Mouse (Mus musculus) Patski (cell line): ENCODE measurements around the gene Herpud1. TPM values are rescaled to one million over a fixed set of nuclear protein-coding genes. Genes with fewer than 3 reads are reported as not detected.
A peak's percentile ranks its signal among the peaks of the same experiment; 100 is the strongest.

Source experiments
- ATAC-seq: fragments of 100-300 bp; one replicate; pipeline ENCODE4 v1.8.0; 2021
- CTCF ChIA-PET: fragments of 350-600 bp; sonication (Branson Sonifier 250); formaldehyde crosslinking; loops from one replicate; lab custom pipeline; 2022; ENCODE audit warnings: inconsistent platforms; lab: Charles Lee
- POLR2A ChIA-PET: fragments of 350-600 bp; sonication (Branson Sonifier 250); formaldehyde crosslinking; loops from one replicate; lab custom pipeline; 2022; ENCODE audit warnings: antibody characterized with exemption, inconsistent platforms; lab: Charles Lee
- DNase-seq: peaks from one replicate; pipeline ENCODE4 v3.0.0-alpha.2; 2011; ENCODE audit warnings: low read depth, low spot score
- H3K27me3 ChIP-seq: fragments of 371-371 bp; one replicate; pipeline ENCODE4 v1.5.1; 2021
- CTCF ChIP-seq: fragments of 100-300 bp; IDR thresholded peaks from one replicate; pipeline ENCODE4 v1.5.1; 2021
- in situ Hi-C: fragments of 300-500 bp; cut with MboI; formaldehyde crosslinking; loops from 3 replicates; pipeline ENCODE4 v1.11.1; 2018; ENCODE audit warnings: low pct_unique_long_range_greater_than_20kb, mixed read lengths
- polyA plus RNA-seq: library from polyadenylated mRNA; unstranded; gene quantifications from one replicate; pipeline ENCODE4 v1.2.3, GENCODE M21; 2021

Herpud1 gene
- 77.7 TPM for polyA plus RNA-seq

DNA sequence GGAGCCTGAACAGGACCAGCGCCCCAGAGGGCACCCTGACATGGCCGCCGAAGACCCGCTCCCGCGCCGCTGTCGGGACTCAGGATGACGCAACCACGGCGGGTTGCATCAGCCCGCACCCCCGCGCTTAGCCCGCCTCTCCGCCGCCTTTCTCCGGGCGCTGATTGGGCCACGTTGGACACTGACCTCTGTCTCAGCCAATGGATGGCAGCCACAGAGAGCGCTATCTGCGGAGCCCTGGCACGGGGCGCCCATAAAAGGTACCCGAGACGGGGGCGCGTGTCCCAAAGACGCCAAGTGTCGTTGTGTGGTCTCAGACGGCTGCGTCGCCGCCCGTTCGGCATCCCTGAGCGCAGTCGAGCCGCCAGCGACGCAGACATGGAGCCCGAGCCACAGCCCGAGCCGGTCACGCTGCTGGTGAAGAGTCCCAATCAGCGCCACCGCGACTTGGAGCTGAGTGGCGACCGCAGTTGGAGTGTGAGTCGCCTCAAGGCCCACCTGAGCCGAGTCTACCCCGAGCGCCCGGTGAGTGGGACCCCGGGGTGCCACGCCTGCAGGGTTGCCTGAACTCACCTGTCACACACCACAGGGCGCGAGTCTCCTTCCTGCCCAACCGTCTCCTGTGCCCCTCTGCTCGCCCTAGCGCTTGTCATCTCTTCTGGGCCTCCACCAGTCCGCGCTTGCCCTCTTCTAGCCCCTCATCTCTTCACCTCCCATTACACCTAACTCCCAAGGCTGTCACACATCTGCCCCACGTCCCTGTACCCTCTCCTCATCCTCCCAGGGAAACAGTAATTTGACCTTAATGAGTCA, at the start of gene Herpud1:
Gene Herpud1, plus strand, starts transcription at position 225 of the 813 bp plus-strand sequence.
- TF ChIP-seq CTCF, result no peak
- no peaks in the 10 kb centered on the region for H3K27me3 ChIP-seq
- ATAC-seq (peak; percentile 97), DNase-seq (peak; percentile 78)
- CTCF ChIA-PET, result no interaction called here
- POLR2A ChIA-PET, result interaction anchor here (0.7 to 1.5 kb wide), 2 partner anchors 9 to 43 kb away, joined by 3 read pairs; no protein-coding TSS in a partner anchor
- in situ Hi-C loops, result no loop called here

DNA sequence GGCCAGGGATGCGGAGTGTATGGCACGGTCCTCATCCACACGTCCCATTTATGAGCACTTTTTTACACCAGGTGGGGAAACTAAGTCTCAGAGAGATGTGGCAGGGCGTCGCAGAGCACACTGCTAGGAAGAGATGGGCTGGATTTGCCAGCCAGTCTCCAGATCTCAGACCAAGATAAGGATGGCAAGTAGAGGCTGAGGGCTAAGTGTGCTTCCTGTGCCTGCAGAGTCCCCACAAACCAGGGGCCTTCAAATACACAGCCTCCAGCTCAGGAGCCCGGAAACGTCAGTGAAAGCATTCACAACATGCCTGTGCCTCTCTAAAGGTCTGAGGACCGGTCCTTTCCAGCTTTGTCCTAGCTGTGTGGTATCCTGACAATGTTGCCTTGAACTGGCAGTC, 48.7 kb upstream of the Herpud1 start:
- TF ChIP-seq CTCF, result no peak
- ATAC-seq (no peak), DNase-seq (no peak)
- in situ Hi-C loops, result loop anchor here (10.0 kb wide), 1 partner anchor 347 kb away; no protein-coding TSS in a partner anchor
- ChIA-PET POLR2A (no interaction called here), CTCF (interaction anchor here (1.3 kb wide), 1 partner anchor 9 kb away, joined by 3 read pairs; no protein-coding TSS in a partner anchor)
- H3K27me3 ChIP-seq, result no peaks in the 10 kb centered on the region

DNA sequence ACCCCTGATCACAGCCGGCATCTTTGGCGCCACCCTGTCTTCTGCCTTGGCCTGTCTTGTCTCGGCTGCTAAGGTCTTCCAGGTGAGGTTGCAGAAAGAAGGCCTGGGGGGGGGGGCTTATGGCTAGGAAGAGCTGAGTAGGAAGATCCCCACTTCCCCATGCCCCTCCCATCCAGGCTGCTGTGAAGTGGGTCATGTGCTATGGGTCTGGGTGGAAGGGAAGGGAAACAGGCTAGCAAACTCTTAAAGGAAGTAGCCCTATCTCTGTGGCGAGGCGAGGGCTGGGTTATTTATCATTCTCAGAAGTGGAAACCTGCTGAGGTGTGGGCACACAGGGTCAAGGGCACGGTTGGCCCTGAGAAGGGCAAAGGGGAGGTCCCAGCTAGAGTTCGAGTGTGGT, 45.4 kb upstream of the Herpud1 start:
- ATAC-seq (no peak), DNase-seq (no peak)
- ChIA-PET POLR2A (no interaction called here), CTCF (no interaction called here)
- in situ Hi-C loops, result loop anchor here (5.0 kb wide), 1 partner anchor 62 kb away; no protein-coding TSS in a partner anchor
- TF ChIP-seq CTCF, result no peak
- H3K27me3 ChIP-seq, result no peaks in the 10 kb centered on the region

DNA sequence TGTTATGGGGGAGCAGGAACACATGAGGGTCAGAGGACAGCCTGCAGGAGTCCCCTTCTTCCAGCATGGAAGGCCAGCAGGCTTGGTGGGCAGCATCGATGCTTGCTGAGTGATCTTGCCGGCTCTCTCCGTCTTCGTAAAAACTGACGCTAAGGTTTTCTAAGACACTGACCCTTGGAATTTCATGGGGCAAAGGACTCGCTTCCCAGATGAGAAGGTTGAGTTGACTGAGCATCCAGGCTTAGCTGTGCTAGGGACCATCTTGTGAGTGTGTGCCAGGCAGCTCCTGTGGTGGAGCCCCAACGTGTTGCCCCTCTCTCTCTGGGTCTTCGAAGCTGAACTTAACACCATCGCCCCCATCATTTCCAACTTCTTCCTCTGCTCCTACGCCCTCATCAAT, 43.5 kb upstream of the Herpud1 start:
- no peak for TF ChIP-seq CTCF
- POLR2A ChIA-PET, result interaction anchor here (0.6 to 1.4 kb wide), 2 partner anchors 44 to 257 kb away, joined by 3 read pairs; partner anchors contain the start of gene Herpud1

DNA sequence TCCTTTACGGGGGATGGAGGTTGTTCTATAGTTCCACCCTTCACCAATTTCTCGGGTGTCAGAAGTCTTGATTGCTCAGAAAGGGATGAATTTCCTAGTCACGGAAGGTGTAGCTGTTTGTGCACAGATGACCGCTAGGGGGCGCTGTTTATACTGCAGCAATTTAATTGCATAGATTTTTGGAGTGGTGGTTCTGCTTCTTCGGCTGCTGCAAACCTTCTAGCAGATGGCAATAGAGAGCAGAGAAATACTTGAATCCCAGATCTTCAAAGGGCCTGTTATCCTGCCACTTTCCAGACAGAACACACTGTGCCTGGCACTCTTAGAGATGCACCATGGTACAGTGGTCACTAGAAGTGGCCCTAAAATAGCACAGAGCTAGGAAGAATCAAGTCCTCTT, 42.9 kb upstream of the Herpud1 start:
- in situ Hi-C loops, result loop anchor here (5.0 kb wide), 1 partner anchor 59 kb away; no protein-coding TSS in a partner anchor
- ChIA-PET POLR2A (interaction anchor here (1.4 kb wide), 1 partner anchor 43 kb away, joined by 3 read pairs; the partner anchor contains the start of gene Herpud1), CTCF (interaction anchor here (0.6 to 2.0 kb wide), 14 partner anchors 9 to 149 kb away, joined by 3 to 6 read pairs (median 4); no protein-coding TSS in a partner anchor)
- no peak for ATAC-seq
- H3K27me3 ChIP-seq, result no peaks in the 10 kb centered on the region
- no peak for TF ChIP-seq CTCF
- peak; percentile 27 for DNase-seq

More for the DNA sequence above, 43.5 kb upstream of the Herpud1 start:
- CTCF ChIA-PET, result interaction anchor here (0.6 to 2.0 kb wide), 9 partner anchors 9 to 150 kb away, joined by 3 to 5 read pairs (median 4); no protein-coding TSS in a partner anchor
- ATAC-seq (no peak), DNase-seq (no peak)
- in situ Hi-C loops, result loop anchor here (5.0 kb wide), 1 partner anchor 60 kb away; no protein-coding TSS in a partner anchor
- H3K27me3 ChIP-seq, result no peaks in the 10 kb centered on the region

DNA sequence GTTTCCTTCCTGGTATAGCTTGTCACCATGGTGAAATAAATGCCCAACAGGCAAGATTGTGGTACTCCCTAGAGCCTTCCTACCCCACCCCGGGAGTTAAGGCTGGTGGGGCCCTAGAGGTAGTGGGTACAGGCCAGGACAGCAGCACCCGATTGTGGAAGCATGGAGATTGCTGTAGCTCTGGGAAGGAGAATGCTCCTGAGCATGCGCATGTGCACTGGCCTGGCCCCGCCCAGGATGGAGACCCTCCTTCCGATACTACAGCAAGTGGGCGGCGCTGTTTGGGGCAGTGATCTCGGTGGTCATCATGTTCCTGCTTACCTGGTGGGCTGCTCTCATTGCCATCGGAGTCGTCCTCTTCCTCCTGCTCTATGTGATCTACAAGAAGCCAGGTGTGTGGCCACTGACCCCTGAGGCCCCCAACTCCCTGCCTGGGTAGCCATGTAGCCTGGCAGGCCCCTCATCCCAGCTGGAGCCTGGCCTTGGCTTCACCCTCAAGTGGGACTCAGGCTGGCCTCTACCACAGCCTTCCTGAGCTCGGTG, 42.4 kb upstream of the Herpud1 start:
- CTCF ChIA-PET, result interaction anchor here (0.9 to 2.0 kb wide), 13 partner anchors 9 to 148 kb away, joined by 3 to 6 read pairs (median 3); no protein-coding TSS in a partner anchor
- POLR2A ChIA-PET, result interaction anchor here (1.1 to 1.4 kb wide), 2 partner anchors 10 to 43 kb away, joined by 3 read pairs; partner anchors contain the start of gene Herpud1
- in situ Hi-C loops, result loop anchor here (5.0 kb wide), 1 partner anchor 58 kb away; no protein-coding TSS in a partner anchor
- no peaks in the 10 kb centered on the region for H3K27me3 ChIP-seq
- ATAC-seq (no peak), DNase-seq (no peak)
- TF ChIP-seq CTCF, result no peak

DNA sequence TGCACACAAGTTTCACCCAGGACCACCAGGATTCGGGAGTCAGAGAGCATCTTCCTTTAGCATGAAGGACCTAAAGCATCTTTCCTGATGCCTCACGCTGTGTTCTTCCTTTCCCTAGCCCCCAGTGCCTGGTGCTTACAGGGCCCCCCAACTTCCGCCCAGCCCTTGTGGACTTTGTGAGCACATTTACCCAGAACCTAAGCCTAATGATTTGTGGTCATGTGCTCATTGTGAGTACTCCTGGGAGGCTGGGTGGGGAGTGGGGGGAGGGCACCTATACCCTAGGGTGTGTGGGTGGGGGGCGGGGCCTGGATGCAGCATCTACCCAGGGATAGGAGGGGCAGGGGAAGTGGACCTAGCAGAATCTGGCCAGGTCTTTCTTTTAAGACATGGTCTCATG, 40.6 kb upstream of the Herpud1 start:
- POLR2A ChIA-PET, result no interaction called here
- in situ Hi-C loops, result no loop called here
- H3K27me3 ChIP-seq, result no peaks in the 10 kb centered on the region
- no peak for TF ChIP-seq CTCF
- CTCF ChIA-PET, result no interaction called here
- DNase-seq (no peak), ATAC-seq (no peak)

DNA sequence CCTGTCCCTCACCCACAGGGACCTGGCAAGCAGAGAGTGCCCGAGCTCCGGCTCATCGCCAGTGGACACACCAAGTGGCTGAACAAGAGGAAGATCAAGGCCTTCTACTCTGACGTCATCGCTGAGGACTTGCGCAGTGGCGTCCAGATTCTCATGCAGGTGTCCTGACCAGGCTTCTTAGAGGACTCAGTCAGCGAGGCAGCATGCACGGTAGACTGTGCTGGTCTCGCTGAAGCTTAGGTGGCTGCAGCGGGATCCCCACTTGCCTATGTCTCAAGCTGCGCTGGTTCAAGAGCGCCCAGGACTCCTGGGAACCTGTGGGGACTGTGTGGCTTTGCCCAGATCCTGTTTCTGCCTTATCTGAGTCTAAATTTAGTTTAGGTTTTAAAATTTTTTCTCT, 40.0 kb upstream of the Herpud1 start:
- CTCF ChIA-PET, result interaction anchor here (1.3 kb wide), 1 partner anchor 9 kb away, joined by 3 read pairs; no protein-coding TSS in a partner anchor
- in situ Hi-C loops, result no loop called here
- no peaks in the 10 kb centered on the region for H3K27me3 ChIP-seq
- DNase-seq, result no peak
- no peak for TF ChIP-seq CTCF
- POLR2A ChIA-PET, result no interaction called here
- ATAC-seq, result no peak

DNA sequence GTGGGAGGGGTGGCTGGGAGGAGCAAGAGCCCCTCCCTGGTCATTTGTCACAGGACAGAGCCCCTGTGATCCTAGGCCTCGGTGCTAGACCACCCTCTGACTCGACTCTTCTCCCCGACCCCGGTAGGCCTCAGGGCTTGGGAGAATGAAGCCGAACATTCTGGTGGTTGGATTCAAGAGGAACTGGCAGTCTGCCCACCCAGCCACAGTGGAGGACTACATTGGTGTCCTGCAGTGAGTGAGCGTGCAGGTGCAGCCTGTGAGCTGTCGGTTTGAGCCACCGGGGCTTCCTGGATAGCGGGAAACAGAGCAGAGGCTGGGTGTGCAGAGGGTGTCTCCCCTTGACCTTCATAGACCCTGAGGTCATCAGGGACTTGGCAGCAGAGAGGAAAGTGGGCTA, 37.8 kb upstream of the Herpud1 start:
- ATAC-seq, result no peak
- DNase-seq, result no peak
- in situ Hi-C loops, result no loop called here
- no peak for TF ChIP-seq CTCF
- no peaks in the 10 kb centered on the region for H3K27me3 ChIP-seq
- CTCF ChIA-PET, result no interaction called here
- POLR2A ChIA-PET, result no interaction called here

DNA sequence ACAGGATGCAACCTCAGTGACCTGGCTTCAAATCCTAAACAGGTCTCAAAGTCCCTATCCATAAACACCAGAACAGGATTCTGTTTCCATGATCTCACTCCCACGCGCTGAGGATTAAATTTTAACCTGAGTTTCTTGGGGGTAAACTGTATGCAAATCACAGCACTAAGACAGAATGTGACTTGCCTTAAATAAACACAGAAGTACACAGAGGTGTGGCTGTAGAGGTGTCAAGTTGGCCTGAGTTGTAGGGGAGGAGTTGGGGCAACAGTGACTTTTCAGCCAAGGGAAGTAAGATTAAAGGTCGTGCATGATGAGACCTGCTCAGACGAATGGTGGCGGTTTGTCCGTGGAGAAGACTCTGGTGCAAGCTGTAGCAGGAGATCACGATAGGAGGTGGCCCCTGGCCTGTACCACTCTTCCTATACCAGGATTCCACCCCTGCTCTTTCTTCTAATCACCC, 32.1 kb upstream of the Herpud1 start:
- DNase-seq, result no peak
- in situ Hi-C loops, result no loop called here
- ChIA-PET POLR2A (interaction anchor here (1.1 kb wide), 1 partner anchor 9 kb away, joined by 3 read pairs; no protein-coding TSS in a partner anchor), CTCF (interaction anchor here (0.9 kb wide), 1 partner anchor 11 kb away, joined by 3 read pairs; no protein-coding TSS in a partner anchor)
- no peak for TF ChIP-seq CTCF
- ATAC-seq, result no peak
- no peaks in the 10 kb centered on the region for H3K27me3 ChIP-seq
